Mouse (Mus musculus): ENCODE results near the gene Lrp1. TPM values are rescaled to one million over a fixed set of nuclear protein-coding genes. Genes with fewer than 3 reads are reported as not detected.

The Lrp1 gene
- polyA plus RNA-seq, 1 experiment from 2014 or later: 77.0 TPM

DNA sequence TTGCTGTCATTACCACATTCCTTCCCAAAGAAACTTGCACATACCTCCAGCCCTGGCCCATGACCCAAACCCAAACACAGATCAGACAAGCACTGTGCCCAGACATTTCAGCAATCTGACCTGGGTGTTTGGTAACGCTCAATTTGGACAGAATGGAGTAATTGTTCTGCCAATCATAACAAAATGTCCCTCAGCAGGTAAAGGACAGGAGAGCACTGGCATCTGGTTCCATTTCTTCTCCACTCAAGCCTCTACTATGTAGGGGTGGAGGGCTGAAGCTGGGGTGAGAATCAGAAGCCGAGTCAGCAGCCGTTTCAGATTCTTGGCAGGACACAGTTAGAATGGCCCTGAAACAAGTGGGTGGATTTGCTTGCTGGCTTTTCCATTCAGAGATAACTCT is 128.8 kb downstream of the Lrp1 start:
- Histone ChIP-seq H3K36me3 (peaks cover 47% of the 10 kb centered on the region), H3K27me3 (replicated peaks) (no peaks in the 10 kb centered on the region), H3K4me2 (no peak overlapping the region), H3K9ac (no peak overlapping the region), H3K27ac (no peak overlapping the region), H3K4me1 (no peaks in the 10 kb centered on the region), H3K4me3 (replicated peaks) (no peak overlapping the region), H3K9me3 (no peaks in the 10 kb centered on the region)
- ATAC-seq (ENCODE audit: insufficient read depth, low FRiP score, low read depth): no peak
- WGBS: 82% methylated on average over 3 of the region's 3 CpGs

DNA sequence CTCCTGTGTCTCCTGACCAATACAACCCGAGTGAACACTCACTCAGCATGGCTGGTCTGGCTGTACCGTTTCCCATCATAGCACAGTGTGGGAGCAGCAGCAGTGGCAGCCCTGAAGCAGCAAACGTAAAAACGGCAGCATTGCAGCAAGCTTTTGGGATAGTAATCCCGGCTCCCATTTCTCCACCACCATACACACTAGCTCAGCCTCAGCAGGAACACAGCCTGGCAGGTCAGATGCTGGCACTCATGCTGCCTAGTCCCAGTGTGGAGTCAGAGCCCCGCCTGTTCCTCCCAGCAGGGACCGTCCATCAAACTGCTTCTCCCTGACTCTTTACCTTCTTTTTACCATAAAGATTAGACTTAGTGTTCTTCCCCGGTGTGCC is 129.8 kb downstream of the Lrp1 start:
- Histone ChIP-seq H3K4me2 (no peak overlapping the region), H3K9me3 (no peaks in the 10 kb centered on the region), H3K27ac (no peak overlapping the region), H3K36me3 (peaks cover 44% of the 10 kb centered on the region), H3K4me3 (replicated peaks) (no peak overlapping the region), H3K9ac (no peak overlapping the region), H3K27me3 (replicated peaks) (no peaks in the 10 kb centered on the region), H3K4me1 (no peaks in the 10 kb centered on the region)
- ATAC-seq (ENCODE audit: insufficient read depth, low FRiP score, low read depth): no peak
- 79% methylated on average over 8 of the region's 8 CpGs for WGBS

DNA sequence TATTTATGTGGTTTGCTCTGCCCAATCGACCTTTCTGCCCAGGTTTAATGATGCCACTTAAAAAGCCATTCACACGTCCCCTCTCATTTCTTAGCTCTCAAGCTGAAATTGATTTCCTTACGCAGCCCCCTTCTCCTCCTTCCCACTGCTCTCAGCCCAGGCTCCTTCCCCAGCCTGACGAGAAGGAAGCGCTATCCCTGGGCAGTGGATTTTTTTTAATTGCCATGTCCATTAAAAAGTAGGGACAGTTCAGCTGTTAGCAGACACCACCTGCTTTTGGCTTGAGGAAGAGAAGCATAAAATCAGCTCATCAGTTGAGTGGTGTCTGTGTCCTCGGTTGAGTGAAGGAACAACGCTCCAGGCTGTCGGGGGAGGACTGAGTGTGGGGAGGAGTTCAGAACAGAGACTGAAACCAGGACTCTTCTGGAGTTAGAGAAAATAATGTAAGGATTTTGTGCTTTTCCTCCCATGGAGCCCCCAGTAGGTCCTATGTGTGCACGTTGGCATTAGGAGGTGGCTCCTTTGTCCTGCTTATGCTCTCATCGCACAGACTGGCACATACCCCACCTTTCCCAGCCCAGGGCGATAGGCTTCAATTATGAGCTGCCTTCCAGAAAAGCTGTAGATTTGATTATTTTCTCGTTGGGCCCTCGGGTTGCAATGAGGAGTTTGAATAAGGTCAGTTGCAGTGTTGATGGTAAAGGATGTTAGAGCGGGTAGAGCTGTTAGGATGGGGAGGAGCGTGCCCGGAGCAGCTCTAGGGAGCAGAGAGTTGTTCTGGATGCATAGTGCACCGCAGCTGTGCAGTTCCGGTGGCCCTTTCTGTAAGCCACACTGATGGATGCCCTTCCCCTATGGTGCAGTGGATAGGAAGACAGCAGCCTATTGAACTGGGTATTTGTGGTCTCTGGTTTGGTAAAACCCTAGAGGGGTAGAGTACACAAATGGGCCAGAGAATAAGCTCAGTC is 130.5 kb downstream of the Lrp1 start:
- Histone ChIP-seq H3K4me3 (replicated peaks) (no peak overlapping the region), H3K4me1 (no peaks in the 10 kb centered on the region), H3K9ac (no peak overlapping the region), H3K27ac (no peak overlapping the region), H3K27me3 (replicated peaks) (no peaks in the 10 kb centered on the region), H3K36me3 (peaks cover 46% of the 10 kb centered on the region), H3K4me2 (no peak overlapping the region), H3K9me3 (no peaks in the 10 kb centered on the region)
- WGBS: 88% methylated on average over 18 of the region's 18 CpGs
- no peak for ATAC-seq (ENCODE audit: insufficient read depth, low FRiP score, low read depth)

DNA sequence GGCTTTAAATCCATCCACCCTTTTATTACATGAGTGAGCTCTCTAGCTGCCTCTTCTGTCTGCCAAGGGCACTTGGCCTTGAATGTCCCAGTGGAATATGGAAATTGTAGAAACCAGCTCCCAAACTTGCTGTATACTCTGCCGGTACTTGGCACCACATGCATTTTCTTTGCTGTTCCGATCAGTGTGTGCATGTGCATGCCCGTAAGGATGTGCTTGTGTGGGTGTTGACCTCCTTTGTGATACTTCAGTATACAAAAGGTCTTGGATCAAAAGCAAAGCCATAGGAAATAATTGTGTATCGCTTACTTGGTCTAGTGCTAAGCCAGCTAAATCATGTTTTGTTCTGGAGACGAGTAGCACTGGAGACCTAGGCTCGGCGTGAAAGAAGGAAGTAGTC is 132.1 kb downstream of the Lrp1 start:
- H3K36me3 ChIP-seq: peaks cover 41% of the 10 kb centered on the region
- no peak overlapping the region for H3K4me2 ChIP-seq
- ATAC-seq (ENCODE audit: insufficient read depth, low FRiP score, low read depth): no peak
- 92% methylated on average over 7 of the region's 7 CpGs for WGBS
- H3K9ac ChIP-seq: no peak overlapping the region
- H3K9me3 ChIP-seq: no peaks in the 10 kb centered on the region
- H3K27ac ChIP-seq: no peak overlapping the region
- no peaks in the 10 kb centered on the region for H3K4me1 ChIP-seq
- no peak overlapping the region for H3K4me3 ChIP-seq (replicated peaks)
- no peaks in the 10 kb centered on the region for H3K27me3 ChIP-seq (replicated peaks)

Other genes with a start within 250 kb of the Lrp1 start
- 26.5 and 34.1 TPM in 2 replicates for gene R3hdm2, start 240.8 kb downstream of the Lrp1 start, polyA plus RNA-seq (2015; fragmentation: Nextera tagmentation; extraction: Ambion mirVana)
- 0.92 and 1.7 TPM in 2 replicates for gene Stac3, start 119.5 kb downstream of the Lrp1 start, polyA plus RNA-seq (2015; fragmentation: Nextera tagmentation; extraction: Ambion mirVana)
- gene Ndufa4l2, start 106.2 kb downstream of the Lrp1 start, polyA plus RNA-seq (2015; fragmentation: Nextera tagmentation; extraction: Ambion mirVana): 92.8 and 117 TPM in 2 replicates
- 142 and 144 TPM in 2 replicates for gene Shmt2, start 98.7 kb downstream of the Lrp1 start, polyA plus RNA-seq (2015; fragmentation: Nextera tagmentation; extraction: Ambion mirVana)
- gene Nxph4, start 86.6 kb downstream of the Lrp1 start, polyA plus RNA-seq (2015; fragmentation: Nextera tagmentation; extraction: Ambion mirVana): 5.0 and 5.4 TPM in 2 replicates
- gene Stat6, start 21.8 kb upstream of the Lrp1 start, polyA plus RNA-seq (2015; fragmentation: Nextera tagmentation; extraction: Ambion mirVana): 35.0 and 37.1 TPM in 2 replicates
- gene Nemp1, start 45.8 kb upstream of the Lrp1 start, polyA plus RNA-seq (2015; fragmentation: Nextera tagmentation; extraction: Ambion mirVana): 7.8 and 8.6 TPM in 2 replicates
- 10.8 and 13.3 TPM in 2 replicates for gene Nab2, start 47.4 kb upstream of the Lrp1 start, polyA plus RNA-seq (2015; fragmentation: Nextera tagmentation; extraction: Ambion mirVana)
- 15.3 and 17.1 TPM in 2 replicates for gene Myo1a, start 84.0 kb upstream of the Lrp1 start, polyA plus RNA-seq (2015; fragmentation: Nextera tagmentation; extraction: Ambion mirVana)
- 2.7 and 4.4 TPM in 2 replicates for gene Tac2, start 103.3 kb upstream of the Lrp1 start, polyA plus RNA-seq (2015; fragmentation: Nextera tagmentation; extraction: Ambion mirVana)
- gene Zbtb39, start 118.4 kb upstream of the Lrp1 start, polyA plus RNA-seq (2015; fragmentation: Nextera tagmentation; extraction: Ambion mirVana): 2.5 and 3.0 TPM in 2 replicates
- 2.4 and 2.9 TPM in 2 replicates for gene Gpr182, start 130.6 kb upstream of the Lrp1 start, polyA plus RNA-seq (2015; fragmentation: Nextera tagmentation; extraction: Ambion mirVana)
- gene Rdh1, start 138.6 kb upstream of the Lrp1 start, polyA plus RNA-seq (2015; fragmentation: Nextera tagmentation; extraction: Ambion mirVana): 0.03 TPM in 1 of 2 replicates, not detected in the other
- not detected in 2 replicates for gene Rdh16f1, start 138.6 kb upstream of the Lrp1 start, polyA plus RNA-seq (2015; fragmentation: Nextera tagmentation; extraction: Ambion mirVana)
- gene Rdh9, start 155.2 kb upstream of the Lrp1 start, polyA plus RNA-seq (2015; fragmentation: Nextera tagmentation; extraction: Ambion mirVana): 0.10 and 0.18 TPM in 2 replicates
- gene Rdh16, start 180.0 kb upstream of the Lrp1 start, polyA plus RNA-seq (2015; fragmentation: Nextera tagmentation; extraction: Ambion mirVana): not detected in 2 replicates
- not detected in 2 replicates for gene Rdh19, start 228.8 kb upstream of the Lrp1 start, polyA plus RNA-seq (2015; fragmentation: Nextera tagmentation; extraction: Ambion mirVana)
- gene Rdh16f2, start 245.3 kb upstream of the Lrp1 start, polyA plus RNA-seq (2015; fragmentation: Nextera tagmentation; extraction: Ambion mirVana): not detected in 2 replicates

Measured in stomach, embryonic 15.5 days (tissue).